Mouse (Mus musculus): ENCODE measurements around the gene Rnd2. TPM values are rescaled to one million over a fixed set of nuclear protein-coding genes. Genes with fewer than 3 reads are reported as not detected.
"Not testable (repeated sequence)": the region's sequence is repeated elsewhere in the genome, so short reads cannot be mapped to it uniquely, and the experiment has no call there.

Rnd2 gene
- polyA plus RNA-seq (2012; rRNA removed) = 13.4 and 20.2 TPM in 2 replicates

DNA sequence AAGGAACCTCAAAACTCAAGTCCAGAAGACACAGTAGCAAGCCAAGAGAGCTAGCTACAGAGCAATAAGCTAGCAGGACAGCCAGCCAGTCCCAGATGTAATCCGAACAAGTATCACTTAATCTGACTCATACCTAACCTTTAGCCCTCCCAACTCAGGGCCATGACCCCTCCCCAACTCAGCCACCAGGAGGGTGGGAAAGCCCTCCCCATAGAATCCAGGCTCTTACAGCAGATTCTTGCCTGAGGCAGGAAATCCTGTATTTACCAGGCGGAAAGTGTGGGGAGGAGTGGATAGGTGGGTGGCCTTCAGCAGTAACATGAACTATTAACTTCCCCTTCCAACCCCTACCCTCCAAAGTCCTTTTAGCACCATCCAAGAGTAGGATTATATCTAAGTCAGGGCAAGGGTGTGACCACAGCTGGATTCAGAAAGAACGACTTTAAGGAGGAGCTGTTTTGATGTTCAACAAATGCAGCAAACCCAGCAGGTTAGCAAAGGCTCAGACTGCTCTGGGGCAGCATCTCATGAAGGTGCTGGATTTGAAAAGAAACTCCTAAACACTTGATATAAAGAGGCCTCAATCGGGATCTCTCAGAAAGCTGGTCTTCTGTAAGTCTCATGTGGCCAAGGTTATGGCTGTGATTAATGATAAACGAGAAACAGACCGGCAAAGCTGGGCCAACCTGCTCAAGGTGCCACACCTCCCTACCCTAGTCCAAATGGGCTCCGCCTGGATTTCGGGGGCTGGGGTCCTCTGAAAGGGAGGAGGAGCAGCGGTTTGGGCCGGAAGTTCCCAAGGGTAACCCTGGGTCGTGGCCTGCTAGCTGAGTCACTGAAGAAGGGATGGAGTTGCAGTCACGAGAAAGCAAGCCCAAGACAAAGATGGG, at the start of gene Rnd2:
Gene Rnd2, plus strand, starts transcription at position 789 of the 890 bp plus-strand sequence.
- 7% methylated on average over 12 of the region's 12 CpGs for WGBS
- no peak for DNase-seq (ENCODE audit: low read depth, low spot score)

GRCm38 (mm10) chr11:101415306-101415705, 49.5 kb upstream of the Rnd2 start:
- 89% methylated on average over 2 of the region's 2 CpGs for WGBS
- DNase-seq (ENCODE audit: low read depth, low spot score) = no peak

- under 1% methylated on average over 11 of the region's 11 CpGs for WGBS
These were observed 48.2 kb upstream of the Rnd2 start for GRCm38 (mm10) chr11:101416433-101417100.

GRCm38 (mm10) chr11:101417101-101417855, 47.5 kb upstream of the Rnd2 start, which contains the start of gene Aarsd1:
Aarsd1 (minus strand) TSS chr11:101417615.
- under 1% methylated on average over 45 of the region's 45 CpGs for WGBS
- DNase-seq (ENCODE audit: low read depth, low spot score) = peak; percentile 53

More at GRCm38 (mm10) chr11:101416433-101417100, 48.2 kb upstream of the Rnd2 start:
- no peak for DNase-seq (ENCODE audit: low read depth, low spot score)

- 66% methylated on average over 6 of the region's 6 CpGs for WGBS
- no peak for DNase-seq (ENCODE audit: low read depth, low spot score)
These were observed 45.8 kb upstream of the Rnd2 start for GRCm38 (mm10) chr11:101418991-101419390.

GRCm38 (mm10) chr11:101419610-101420009, 45.2 kb upstream of the Rnd2 start:
- 65% methylated on average over 3 of the region's 3 CpGs for WGBS
- no peak for DNase-seq (ENCODE audit: low read depth, low spot score)

GRCm38 (mm10) chr11:101420148-101420547, 44.7 kb upstream of the Rnd2 start:
- 86% methylated on average over 5 of the region's 5 CpGs for WGBS
- no peak for DNase-seq (ENCODE audit: low read depth, low spot score)

- WGBS = 4% methylated on average over 23 of the region's 23 CpGs
- no peak for DNase-seq (ENCODE audit: low read depth, low spot score)
These were observed 40.5 kb upstream of the Rnd2 start, which contains the start of gene Gm27029 for GRCm38 (mm10) chr11:101424105-101424851. Gm27029 (minus strand) TSS chr11:101424796.

GRCm38 (mm10) chr11:101424925-101425813, 39.6 kb upstream of the Rnd2 start, which contains the start of the genes Rundc1 and Ptges3l:
Rundc1 (plus strand) TSS chr11:101425085.
Ptges3l (minus strand) TSS chr11:101425333.
- under 1% methylated on average over 80 of the region's 81 CpGs for WGBS

GRCm38 (mm10) chr11:101426165-101426564, 38.6 kb upstream of the Rnd2 start:
- DNase-seq (ENCODE audit: low read depth, low spot score) = no peak
- 28% methylated on average over 8 of the region's 8 CpGs for WGBS

More at GRCm38 (mm10) chr11:101424925-101425813, 39.6 kb upstream of the Rnd2 start, which contains the start of the genes Rundc1 and Ptges3l:
- peak; percentile 96 for DNase-seq (ENCODE audit: low read depth, low spot score)

GRCm38 (mm10) chr11:101431327-101431726, 33.5 kb upstream of the Rnd2 start:
- WGBS = 92% methylated on average over 9 of the region's 9 CpGs
- DNase-seq (ENCODE audit: low read depth, low spot score) = no peak

GRCm38 (mm10) chr11:101433396-101433795, 31.4 kb upstream of the Rnd2 start:
- WGBS = 82% methylated on average over 13 of the region's 13 CpGs
- DNase-seq (ENCODE audit: low read depth, low spot score) = no peak

DNA sequence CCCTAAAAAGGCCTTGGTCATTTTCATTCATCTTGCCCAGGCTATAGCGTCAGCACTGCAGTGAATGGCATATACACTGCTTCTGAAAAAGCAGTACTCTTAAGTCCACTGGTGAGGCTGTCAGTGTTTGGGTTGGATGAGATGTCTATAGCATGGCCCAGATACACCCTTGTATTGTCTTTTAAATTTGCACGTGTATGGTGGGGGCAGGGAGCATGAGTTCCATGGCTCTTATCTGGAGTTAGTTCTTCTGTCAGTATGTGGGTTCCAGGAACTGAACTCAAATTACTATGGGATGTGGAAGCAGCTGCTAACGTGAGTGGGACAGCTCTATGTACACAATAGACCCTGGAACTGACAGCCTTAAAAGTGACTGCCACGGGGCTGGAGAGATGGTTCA, 29.0 kb upstream of the Rnd2 start:
- DNase-seq (ENCODE audit: low read depth, low spot score) = no peak
- 79% methylated on average over 4 of the region's 4 CpGs for WGBS

- DNase-seq (ENCODE audit: low read depth, low spot score) = no peak
- WGBS = 83% methylated on average over 4 of the region's 4 CpGs
These were observed 27.9 kb upstream of the Rnd2 start for GRCm38 (mm10) chr11:101436916-101437315.

DNA sequence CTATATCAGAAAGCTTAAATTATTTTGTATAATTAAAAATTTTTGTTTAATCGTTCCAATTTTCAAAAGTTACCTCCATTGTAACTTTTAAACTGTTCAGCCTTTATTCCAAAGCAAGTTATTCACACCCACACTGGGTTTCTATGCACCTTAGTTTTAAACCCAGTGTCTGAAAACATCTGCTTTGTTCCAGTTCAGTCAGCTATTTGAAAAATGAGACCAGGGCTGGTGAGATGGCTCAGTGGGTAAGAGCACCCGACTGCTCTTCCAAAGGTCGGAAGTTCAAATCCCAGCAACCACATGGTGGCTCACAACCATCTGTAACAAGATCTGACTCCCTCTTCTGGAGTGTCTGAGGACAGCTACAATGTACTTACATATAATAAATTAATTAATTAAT, 26.8 kb upstream of the Rnd2 start:
- WGBS = 64% methylated on average over 3 of the region's 3 CpGs
- not testable (repeated sequence) for DNase-seq (ENCODE audit: low read depth, low spot score)

GRCm38 (mm10) chr11:101441450-101442126, 23.2 kb upstream of the Rnd2 start:
- WGBS = 31% methylated on average over 14 of the region's 15 CpGs
- DNase-seq (ENCODE audit: low read depth, low spot score) = not testable (repeated sequence)

DNA sequence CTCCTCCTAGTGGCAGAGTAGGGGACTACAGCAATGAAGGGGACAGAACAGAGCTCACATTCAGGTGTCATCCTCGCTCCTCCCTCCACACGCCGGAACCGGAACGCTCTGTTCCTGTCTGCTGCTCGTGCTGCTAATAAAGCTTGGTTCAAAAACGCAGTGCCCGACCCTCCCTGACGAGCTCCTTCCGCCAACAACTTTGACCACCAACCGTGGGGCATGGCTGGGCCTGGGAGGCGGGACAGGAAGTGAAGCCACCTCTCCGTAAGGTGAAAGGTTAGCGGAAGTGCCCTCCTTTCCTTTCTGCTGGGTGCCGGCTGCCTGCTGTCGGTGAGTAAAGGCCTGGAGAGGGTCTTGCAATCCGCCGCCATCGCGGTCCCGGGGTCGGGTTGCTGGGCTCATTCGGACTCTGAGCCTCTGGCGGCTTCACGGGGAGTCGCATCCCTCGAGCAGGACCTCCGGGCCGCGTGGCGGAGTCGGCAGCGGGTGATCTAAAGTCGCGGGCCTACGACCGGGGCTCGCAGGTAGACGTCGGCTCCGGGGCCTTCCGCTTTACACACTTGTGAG, 22.6 kb upstream of the Rnd2 start, which contains the start of gene Rpl27:
Gene Rpl27, plus strand, starts transcription at position 172 of the 567 bp plus-strand sequence.
- peak; percentile 98 for DNase-seq (ENCODE audit: low read depth, low spot score)
- WGBS = under 1% methylated on average over 42 of the region's 42 CpGs

Data from large intestine, adult 2 months (tissue).